Mouse (Mus musculus): Measurements from ENCODE around the gene Car2. TPM values are rescaled to one million over a fixed set of nuclear protein-coding genes. Genes with fewer than 3 reads are reported as not detected.
A peak's percentile ranks its signal among the peaks of the same experiment; 100 is the strongest.

Car2 gene
- polyA plus RNA-seq, 1 experiment from 2014 or later = 74.3 TPM

DNA sequence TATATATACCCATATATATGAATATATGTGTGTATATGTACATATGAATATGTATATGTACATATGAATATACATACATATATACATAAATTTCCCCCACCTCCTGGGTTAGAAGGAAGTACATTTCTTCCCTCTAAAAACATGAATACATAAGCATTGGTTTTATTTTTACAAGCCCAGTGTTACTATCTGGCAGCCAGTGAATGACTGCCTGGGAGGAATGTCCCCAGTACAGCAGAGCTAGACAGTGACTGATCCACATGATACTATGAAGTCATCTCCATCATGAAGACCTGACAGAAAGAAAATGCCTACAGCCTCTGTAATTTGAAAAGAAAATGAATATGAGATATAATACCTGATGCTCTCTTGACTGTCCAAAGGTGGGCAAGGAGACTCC is 1.2 kb upstream of the Car2 start:
- Histone ChIP-seq H3K4me2 (replicated peaks; ENCODE audit: low read depth, low read length) (no peak overlapping the region), H3K27me3 (ENCODE audit: control insufficient read depth, insufficient read depth, low read length) (0 out of 2 replicates have a peak, but pooled peaks cover 5% of the 10 kb centered on the region)
- no peak for ATAC-seq (ENCODE audit: insufficient number of reproducible peaks, insufficient read depth, low FRiP score, low read depth)

DNA sequence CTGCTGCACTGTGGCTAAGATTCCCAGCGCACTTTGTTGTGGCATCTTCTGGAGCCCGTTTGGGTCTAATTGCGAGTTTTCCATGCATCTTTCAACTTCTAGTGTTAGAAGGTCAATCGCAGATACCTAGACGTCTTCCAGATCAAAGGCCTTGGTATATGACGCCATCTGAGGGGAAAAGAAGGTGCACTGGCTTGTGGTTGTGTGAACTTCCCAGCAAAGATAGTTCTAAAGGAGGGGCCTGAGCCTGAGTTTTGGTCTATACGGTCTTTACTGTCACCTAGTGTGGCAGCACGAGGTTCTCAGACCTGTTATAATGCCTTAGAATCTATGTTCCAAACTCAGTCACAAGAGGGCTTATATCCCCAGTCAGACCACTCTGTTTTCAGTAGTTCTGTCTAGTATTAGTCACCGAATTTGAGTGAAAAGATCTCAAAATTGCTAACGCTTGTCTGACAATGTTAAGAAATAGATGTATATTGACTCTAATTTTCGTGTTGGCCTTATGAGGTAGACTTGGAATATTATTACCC is 1.1 kb downstream of the Car2 start:
- 39% methylated on average over 11 of the region's 11 CpGs for WGBS
- H3K27ac ChIP-seq (ENCODE audit: low read length) = no peak overlapping the region
- H3K4me1 ChIP-seq (ENCODE audit: control insufficient read depth, insufficient read depth, low read length) = no peaks in the 10 kb centered on the region
- no peaks in the 10 kb centered on the region for H3K9me3 ChIP-seq (ENCODE audit: control insufficient read depth, low read depth, low read length)
- ATAC-seq (ENCODE audit: insufficient number of reproducible peaks, insufficient read depth, low FRiP score, low read depth) = no peak
- no peaks in the 10 kb centered on the region for H3K36me3 ChIP-seq (ENCODE audit: control insufficient read depth, insufficient read depth, low read length)
- H3K9ac ChIP-seq (replicated peaks; ENCODE audit: low read depth, low read length) = peak overlapping the region; percentile 60; the same call in 1 of the 2 replicates
- H3K4me2 ChIP-seq (replicated peaks; ENCODE audit: low read depth, low read length) = peak overlapping the region; percentile 92
- peak overlapping the region; percentile 73 for H3K4me3 ChIP-seq (ENCODE audit: low read depth, low read length)
- H3K27me3 ChIP-seq (ENCODE audit: control insufficient read depth, insufficient read depth, low read length) = 0 out of 2 replicates have a peak, but pooled peaks cover 5% of the 10 kb centered on the region

More for the DNA sequence above, 1.2 kb upstream of the Car2 start:
- H3K9me3 ChIP-seq (ENCODE audit: control insufficient read depth, low read depth, low read length) = no peaks in the 10 kb centered on the region
- H3K4me3 ChIP-seq (ENCODE audit: low read depth, low read length) = no peak overlapping the region
- no peaks in the 10 kb centered on the region for H3K36me3 ChIP-seq (ENCODE audit: control insufficient read depth, insufficient read depth, low read length)
- H3K4me1 ChIP-seq (ENCODE audit: control insufficient read depth, insufficient read depth, low read length) = no peaks in the 10 kb centered on the region
- no peak overlapping the region for H3K9ac ChIP-seq (replicated peaks; ENCODE audit: low read depth, low read length)
- no peak overlapping the region for H3K27ac ChIP-seq (ENCODE audit: low read length)

DNA sequence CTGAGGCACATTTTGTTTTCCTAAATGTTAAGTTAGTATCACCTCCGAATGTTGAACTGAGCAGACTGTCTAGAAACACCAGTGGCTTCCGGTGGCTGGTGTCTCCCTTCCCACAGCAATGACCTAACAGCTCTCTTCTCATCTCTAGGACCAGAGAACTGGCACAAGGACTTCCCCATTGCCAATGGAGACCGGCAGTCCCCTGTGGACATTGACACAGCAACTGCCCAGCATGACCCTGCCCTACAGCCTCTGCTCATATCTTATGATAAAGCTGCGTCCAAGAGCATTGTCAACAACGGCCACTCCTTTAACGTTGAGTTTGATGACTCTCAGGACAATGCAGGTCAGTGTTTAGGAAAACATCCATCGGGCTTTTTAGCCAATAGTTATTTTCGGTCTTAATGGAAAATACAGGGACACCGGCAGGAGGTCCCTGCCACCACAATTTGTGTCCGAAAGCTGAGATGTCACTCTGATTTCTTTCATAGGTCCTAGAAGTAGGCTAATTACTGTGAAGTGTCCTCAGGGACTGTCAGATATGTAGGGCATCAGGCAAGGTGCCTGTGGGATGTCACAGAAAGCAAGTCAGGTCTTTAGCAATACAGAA is 1.7 kb downstream of the Car2 start:
- ATAC-seq (ENCODE audit: insufficient number of reproducible peaks, insufficient read depth, low FRiP score, low read depth) = no peak
- H3K27ac ChIP-seq (ENCODE audit: low read length) = no peak overlapping the region
- H3K4me1 ChIP-seq (ENCODE audit: control insufficient read depth, insufficient read depth, low read length) = no peaks in the 10 kb centered on the region
- H3K9ac ChIP-seq (replicated peaks; ENCODE audit: low read depth, low read length) = no peak overlapping the region
- 0 out of 2 replicates have a peak overlapping the region, but pooled peaks have one; percentile 92 for H3K4me2 ChIP-seq (replicated peaks; ENCODE audit: low read depth, low read length)
- H3K27me3 ChIP-seq (ENCODE audit: control insufficient read depth, insufficient read depth, low read length) = 0 out of 2 replicates have a peak, but pooled peaks cover 5% of the 10 kb centered on the region
- H3K4me3 ChIP-seq (ENCODE audit: low read depth, low read length) = no peak overlapping the region
- 77% methylated on average over 10 of the region's 10 CpGs for WGBS
- H3K9me3 ChIP-seq (ENCODE audit: control insufficient read depth, low read depth, low read length) = no peaks in the 10 kb centered on the region
- no peaks in the 10 kb centered on the region for H3K36me3 ChIP-seq (ENCODE audit: control insufficient read depth, insufficient read depth, low read length)

DNA sequence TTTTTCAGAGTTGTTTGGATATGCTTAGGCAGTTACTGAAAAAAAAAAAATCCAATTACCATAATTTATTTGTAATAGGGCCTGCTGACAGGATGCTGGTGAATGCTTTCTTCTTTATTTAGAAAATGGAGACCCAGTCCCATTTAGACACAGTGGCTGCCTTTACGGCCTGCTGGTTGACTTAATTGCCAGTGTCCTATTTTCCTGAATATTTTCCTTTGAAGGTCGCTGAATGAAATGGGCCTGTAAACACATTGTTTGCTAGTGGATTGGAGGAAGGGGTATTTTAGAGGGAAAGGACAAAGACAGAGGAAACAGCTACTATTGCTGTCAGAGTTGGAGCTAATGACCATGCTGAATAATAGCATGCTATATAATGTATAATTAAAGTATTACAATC is 2.5 kb downstream of the Car2 start:
- 72% methylated on average over 2 of the region's 2 CpGs for WGBS
- Histone ChIP-seq H3K9ac (replicated peaks; ENCODE audit: low read depth, low read length) (no peak overlapping the region), H3K36me3 (ENCODE audit: control insufficient read depth, insufficient read depth, low read length) (no peaks in the 10 kb centered on the region), H3K27ac (ENCODE audit: low read length) (no peak overlapping the region), H3K4me3 (ENCODE audit: low read depth, low read length) (no peak overlapping the region), H3K9me3 (ENCODE audit: control insufficient read depth, low read depth, low read length) (no peaks in the 10 kb centered on the region), H3K27me3 (ENCODE audit: control insufficient read depth, insufficient read depth, low read length) (0 out of 2 replicates have a peak, but pooled peaks cover 5% of the 10 kb centered on the region), H3K4me1 (ENCODE audit: control insufficient read depth, insufficient read depth, low read length) (no peaks in the 10 kb centered on the region), H3K4me2 (replicated peaks; ENCODE audit: low read depth, low read length) (no peak overlapping the region)
- no peak for ATAC-seq (ENCODE audit: insufficient number of reproducible peaks, insufficient read depth, low FRiP score, low read depth)

DNA sequence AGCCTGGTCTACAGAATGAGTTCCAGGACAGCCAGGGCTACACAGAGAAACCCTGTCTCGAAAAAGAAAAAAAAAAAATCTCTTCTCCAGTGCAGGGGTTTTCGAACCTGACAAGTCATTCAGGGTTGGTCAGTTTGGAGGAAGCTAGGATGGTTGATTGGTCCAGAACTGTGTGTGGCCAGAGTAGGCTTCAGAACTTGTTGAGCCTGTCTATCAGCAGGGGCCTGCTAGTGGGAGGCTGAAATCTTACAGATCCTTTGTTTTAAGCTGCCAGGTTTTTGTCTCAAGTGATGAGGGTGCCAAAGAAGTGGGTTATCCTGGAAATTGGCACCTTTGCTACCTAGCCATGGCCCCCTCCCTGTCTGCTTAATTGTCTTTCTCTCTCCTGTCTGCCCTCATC is 3.0 kb downstream of the Car2 start:
- 74% methylated on average over 2 of the region's 2 CpGs for WGBS
- H3K36me3 ChIP-seq (ENCODE audit: control insufficient read depth, insufficient read depth, low read length) = no peaks in the 10 kb centered on the region
- no peaks in the 10 kb centered on the region for H3K9me3 ChIP-seq (ENCODE audit: control insufficient read depth, low read depth, low read length)
- no peak overlapping the region for H3K27ac ChIP-seq (ENCODE audit: low read length)
- H3K9ac ChIP-seq (replicated peaks; ENCODE audit: low read depth, low read length) = no peak overlapping the region
- H3K4me2 ChIP-seq (replicated peaks; ENCODE audit: low read depth, low read length) = no peak overlapping the region
- no peaks in the 10 kb centered on the region for H3K4me1 ChIP-seq (ENCODE audit: control insufficient read depth, insufficient read depth, low read length)
- H3K27me3 ChIP-seq (ENCODE audit: control insufficient read depth, insufficient read depth, low read length) = 0 out of 2 replicates have a peak, but pooled peaks cover 5% of the 10 kb centered on the region
- no peak overlapping the region for H3K4me3 ChIP-seq (ENCODE audit: low read depth, low read length)
- no peak for ATAC-seq (ENCODE audit: insufficient number of reproducible peaks, insufficient read depth, low FRiP score, low read depth)

DNA sequence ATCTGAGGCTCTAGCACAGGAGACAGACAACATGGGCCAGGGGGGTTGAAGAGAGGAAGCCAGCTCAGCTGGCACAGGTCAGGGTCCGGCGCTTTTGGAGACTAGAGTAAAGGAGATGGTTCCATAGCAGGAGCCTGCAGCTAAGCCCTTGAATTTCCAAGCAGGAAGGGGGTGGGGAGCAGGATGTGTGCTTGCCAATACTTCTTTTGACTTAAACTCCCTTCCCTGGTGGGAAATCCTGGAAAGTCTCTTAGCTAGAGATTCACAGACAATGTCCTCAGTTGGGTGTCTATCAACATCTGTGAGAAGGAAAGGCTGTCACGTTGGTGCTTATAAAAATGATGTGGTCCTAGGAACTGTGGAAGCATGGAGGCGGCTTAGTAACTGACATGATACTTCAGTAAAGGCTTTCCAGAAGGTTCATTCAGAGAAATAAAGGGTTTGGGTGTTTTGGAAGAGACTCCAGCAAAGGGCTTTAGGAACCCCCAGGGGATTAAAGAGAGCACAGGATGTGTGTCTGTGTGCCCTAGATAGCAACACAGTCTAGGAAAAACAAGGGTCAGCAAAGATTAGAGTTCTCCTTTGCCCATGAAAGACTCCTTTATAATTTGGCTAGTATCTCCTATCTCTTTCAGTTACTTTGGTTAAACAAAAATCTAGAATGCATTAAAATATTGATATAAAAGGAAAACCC is 3.8 kb downstream of the Car2 start:
- no peak overlapping the region; the same call in 1 of the 2 replicates for H3K4me2 ChIP-seq (replicated peaks; ENCODE audit: low read depth, low read length)
- 56% methylated on average over 4 of the region's 4 CpGs for WGBS
- no peaks in the 10 kb centered on the region for H3K4me1 ChIP-seq (ENCODE audit: control insufficient read depth, insufficient read depth, low read length)
- H3K9ac ChIP-seq (replicated peaks; ENCODE audit: low read depth, low read length) = no peak overlapping the region
- ATAC-seq (ENCODE audit: insufficient number of reproducible peaks, insufficient read depth, low FRiP score, low read depth) = no peak
- H3K9me3 ChIP-seq (ENCODE audit: control insufficient read depth, low read depth, low read length) = no peaks in the 10 kb centered on the region
- 0 out of 2 replicates have a peak, but pooled peaks cover 5% of the 10 kb centered on the region for H3K27me3 ChIP-seq (ENCODE audit: control insufficient read depth, insufficient read depth, low read length)
- H3K36me3 ChIP-seq (ENCODE audit: control insufficient read depth, insufficient read depth, low read length) = no peaks in the 10 kb centered on the region
- H3K27ac ChIP-seq (ENCODE audit: low read length) = no peak overlapping the region
- H3K4me3 ChIP-seq (ENCODE audit: low read depth, low read length) = no peak overlapping the region

DNA sequence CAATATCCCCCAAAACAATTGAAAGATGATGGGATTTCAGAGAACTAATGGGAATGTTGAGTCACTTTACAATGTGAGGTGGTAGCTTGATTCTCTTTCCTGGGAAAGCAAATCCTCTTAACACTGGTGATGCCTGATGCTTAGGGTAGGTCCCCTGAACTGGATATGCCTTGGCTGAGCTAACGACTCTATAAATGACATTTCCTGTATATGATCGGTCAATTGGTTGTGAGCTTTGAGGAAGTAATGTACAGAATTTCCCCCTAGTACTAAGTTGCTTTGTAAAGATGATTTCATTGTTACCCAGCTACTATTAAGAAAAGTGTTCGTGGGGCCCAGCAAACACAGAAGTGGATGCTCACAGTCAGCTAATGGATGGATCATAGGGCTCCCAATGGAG is 6.9 kb downstream of the Car2 start:
- H3K36me3 ChIP-seq (ENCODE audit: control insufficient read depth, insufficient read depth, low read length) = no peaks in the 10 kb centered on the region
- WGBS = 86% methylated on average over 3 of the region's 3 CpGs

DNA sequence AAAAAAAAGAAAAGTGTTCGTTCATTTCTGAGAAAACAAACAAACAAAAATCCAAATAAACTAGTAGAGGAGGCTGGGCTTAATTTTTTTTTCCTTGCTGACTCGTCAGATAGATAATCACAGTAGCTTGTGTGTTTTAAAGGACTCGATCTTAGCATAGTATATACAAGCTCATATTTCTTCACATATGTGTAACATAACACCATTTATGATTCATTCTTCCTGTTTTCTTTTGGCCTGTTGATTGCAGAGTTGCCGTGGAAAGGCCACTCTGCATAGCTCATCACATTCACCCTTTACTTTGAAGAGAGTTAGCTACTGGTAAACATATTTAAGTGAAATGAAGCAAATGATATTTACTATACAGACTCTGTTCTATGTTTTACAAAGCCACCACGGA is 7.6 kb downstream of the Car2 start:
- no peak for ATAC-seq (ENCODE audit: insufficient number of reproducible peaks, insufficient read depth, low FRiP score, low read depth)
- Histone ChIP-seq H3K9ac (replicated peaks; ENCODE audit: low read depth, low read length) (no peak overlapping the region), H3K36me3 (ENCODE audit: control insufficient read depth, insufficient read depth, low read length) (no peaks in the 10 kb centered on the region), H3K9me3 (ENCODE audit: control insufficient read depth, low read depth, low read length) (no peaks in the 10 kb centered on the region), H3K27me3 (ENCODE audit: control insufficient read depth, insufficient read depth, low read length) (no peaks in the 10 kb centered on the region), H3K4me1 (ENCODE audit: control insufficient read depth, insufficient read depth, low read length) (no peaks in the 10 kb centered on the region), H3K27ac (ENCODE audit: low read length) (no peak overlapping the region), H3K4me2 (replicated peaks; ENCODE audit: low read depth, low read length) (no peak overlapping the region), H3K4me3 (ENCODE audit: low read depth, low read length) (no peak overlapping the region)
- 70% methylated on average over 5 of the region's 5 CpGs for WGBS

More for the DNA sequence above, 6.9 kb downstream of the Car2 start:
- H3K4me2 ChIP-seq (replicated peaks; ENCODE audit: low read depth, low read length) = no peak overlapping the region
- no peak overlapping the region for H3K9ac ChIP-seq (replicated peaks; ENCODE audit: low read depth, low read length)
- no peak overlapping the region for H3K27ac ChIP-seq (ENCODE audit: low read length)
- H3K4me3 ChIP-seq (ENCODE audit: low read depth, low read length) = no peak overlapping the region
- no peaks in the 10 kb centered on the region for H3K4me1 ChIP-seq (ENCODE audit: control insufficient read depth, insufficient read depth, low read length)
- ATAC-seq (ENCODE audit: insufficient number of reproducible peaks, insufficient read depth, low FRiP score, low read depth) = no peak
- no peaks in the 10 kb centered on the region for H3K9me3 ChIP-seq (ENCODE audit: control insufficient read depth, low read depth, low read length)
- H3K27me3 ChIP-seq (ENCODE audit: control insufficient read depth, insufficient read depth, low read length) = no peaks in the 10 kb centered on the region
